Mouse (Mus musculus) MEL (cell line): ENCODE data around the gene Igsf9b.

ENCODE experiments used
- CTCF ChIP-seq, 3 experiments: IDR thresholded peaks in 2 of 3; conservative IDR thresholded peaks in 1 of 3; 2 replicates each; pipeline ENCODE4 v1.5.1; 2011 to 2012; ENCODE audit warnings: low read length in 3 of 3, low read depth in 2 of 3, mild to moderate bottlenecking in 2 of 3, improper control_type of control experiment in 1 of 3, inconsistent platforms in 1 of 3, mixed read lengths in 1 of 3, moderate library complexity in 1 of 3; ENCODE audit not compliant: control insufficient read depth in 1 of 3, insufficient read depth in 1 of 3, poor library complexity in 1 of 3, severe bottlenecking in 1 of 3
- EP300 ChIP-seq, 2 experiments: IDR thresholded peaks; 2 replicates each; pipeline ENCODE4 v1.6.1; 2011; ENCODE audit warnings: improper control_type of control experiment in 2 of 2, low read length in 2 of 2, low read depth in 1 of 2, mild to moderate bottlenecking in 1 of 2
- KAT2A ChIP-seq: conservative IDR thresholded peaks from 2 replicates; pipeline ENCODE4 v1.6.1; 2012; ENCODE audit warnings: low read depth, low read length, improper control_type of control experiment, inconsistent platforms
- MYC ChIP-seq: IDR thresholded peaks from 2 replicates; pipeline ENCODE4 v1.6.1; 2011; ENCODE audit warnings: low read depth, mild to moderate bottlenecking, low read length, improper control_type of control experiment, moderate library complexity
- NRF1 ChIP-seq: IDR thresholded peaks from 2 replicates; pipeline ENCODE4 v1.6.1; 2014; ENCODE audit warnings: low read depth, mild to moderate bottlenecking, inconsistent platforms, low read length, improper control_type of control experiment, moderate library complexity; ENCODE audit not compliant: poor library complexity, insufficient read depth, severe bottlenecking
- POLR2A ChIP-seq, 2 experiments: IDR thresholded peaks; 2 replicates each; pipeline ENCODE4 v1.6.1; 2011 to 2012; ENCODE audit warnings: low read length in 2 of 2, mild to moderate bottlenecking in 2 of 2, control low read depth in 1 of 2, improper control_type of control experiment in 1 of 2, low read depth in 1 of 2, moderate library complexity in 1 of 2; ENCODE audit not compliant: control insufficient read depth in 1 of 2, insufficient read depth in 1 of 2, poor library complexity in 1 of 2
- SIN3A ChIP-seq: IDR thresholded peaks from 2 replicates; pipeline ENCODE4 v1.6.1; 2012; ENCODE audit warnings: low read length, improper control_type of control experiment, inconsistent platforms
- TAL1 ChIP-seq: IDR thresholded peaks from 2 replicates; pipeline ENCODE4 v1.6.1; 2012; ENCODE audit warnings: mild to moderate bottlenecking, inconsistent platforms, low read length, moderate library complexity, mixed read lengths

DNA sequence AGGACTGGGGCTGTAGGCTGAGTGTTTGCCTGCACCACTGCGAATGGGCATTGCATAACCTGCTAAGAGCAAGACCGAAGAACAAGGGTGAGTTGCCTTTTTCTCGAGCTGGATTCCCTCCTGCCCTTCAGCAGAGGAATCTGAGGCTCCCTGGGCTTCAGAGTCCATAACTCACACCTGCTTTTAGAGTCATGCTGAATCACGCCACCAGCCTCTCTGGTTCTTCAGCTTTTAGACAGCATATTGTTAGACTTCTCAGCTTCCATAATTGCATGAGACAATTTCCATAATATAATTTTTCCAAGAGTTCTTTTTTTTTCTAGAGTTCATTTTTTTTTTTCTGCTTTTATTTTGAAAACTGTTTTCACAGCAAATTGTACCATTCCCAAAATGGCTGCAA is 4.6 kb upstream of the Igsf9b start:
- TF ChIP-seq POLR2A (IDR thresholded peaks at IDR 0.05; ENCODE audit: control insufficient read depth in 1 of 2, insufficient read depth in 1 of 2, low read depth in 1 of 2, low read length in 2 of 2, poor library complexity in 1 of 2) (no peak), KAT2A (no peak), NRF1 (no peak), CTCF (IDR thresholded peaks at IDR 0.05 in 2 of 3, conservative IDR thresholded peaks at IDR 0.05 in 1 of 3; ENCODE audit: control insufficient read depth in 1 of 3, insufficient read depth in 1 of 3, low read depth in 2 of 3, low read length in 3 of 3, poor library complexity in 1 of 3, severe bottlenecking in 1 of 3) (no peak), SIN3A (no peak), TAL1 (no peak), MYC (no peak), EP300 (IDR thresholded peaks at IDR 0.05; ENCODE audit: low read depth in 1 of 2, low read length in 2 of 2) (no peak)
